Mouse (Mus musculus) 3134 (cell line): Measurements from ENCODE around the gene Syngap1.
"Not testable (repeated sequence)": the region's sequence is repeated elsewhere in the genome, so short reads cannot be mapped to it uniquely, and the experiment has no call there.

Experiments
- DNase-seq: peaks from one replicate; pipeline ENCODE4 v3.0.0-alpha.2; 2011; ENCODE audit warnings: low spot score; ENCODE audit not compliant: insufficient read length; ENCODE audit errors: extremely low read depth

Gene Syngap1

DNA sequence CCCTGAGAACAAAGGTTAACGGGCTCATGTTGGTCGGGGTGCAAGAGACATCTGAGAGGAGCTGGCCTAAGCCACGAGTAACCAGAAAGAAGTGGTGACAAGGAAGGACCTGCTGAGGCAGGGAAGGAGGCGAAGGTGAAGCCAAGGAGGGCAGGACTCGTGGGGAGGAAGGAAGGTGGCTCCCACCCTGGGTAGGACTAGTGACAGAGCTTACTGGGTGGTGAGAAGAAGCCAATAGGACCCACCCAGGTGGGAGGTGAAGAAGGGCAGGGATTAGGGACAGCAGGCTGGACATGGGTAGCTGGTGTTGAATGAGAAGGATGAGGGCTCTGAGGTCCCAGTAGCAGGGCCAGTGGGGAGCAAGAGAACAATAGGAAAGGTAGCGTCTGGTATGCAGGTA is 12.1 kb downstream of the Syngap1 start:
- DNase-seq, result no peak

- no peak for DNase-seq
Measured at GRCm38 (mm10) chr17:26953726-26954125, 12.7 kb downstream of the Syngap1 start.

- DNase-seq, result peak; percentile 64
Measured at GRCm38 (mm10) chr17:26956309-26956708, 15.3 kb downstream of the Syngap1 start.

DNA sequence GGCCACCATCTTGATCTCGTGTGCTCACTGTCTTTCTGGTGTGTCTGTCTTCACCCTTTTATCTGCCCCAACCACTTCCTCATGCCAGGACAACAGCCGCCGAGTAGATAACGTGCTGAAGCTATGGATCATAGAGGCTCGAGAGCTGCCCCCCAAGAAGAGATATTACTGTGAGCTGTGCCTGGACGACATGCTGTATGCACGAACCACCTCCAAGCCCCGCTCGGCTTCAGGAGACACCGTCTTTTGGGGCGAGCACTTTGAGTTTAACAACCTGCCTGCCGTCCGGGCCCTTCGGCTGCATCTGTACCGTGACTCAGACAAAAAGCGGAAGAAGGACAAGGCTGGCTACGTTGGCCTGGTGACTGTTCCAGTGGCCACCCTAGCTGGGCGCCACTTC is 15.8 kb downstream of the Syngap1 start:
- DNase-seq, result no peak

DNA sequence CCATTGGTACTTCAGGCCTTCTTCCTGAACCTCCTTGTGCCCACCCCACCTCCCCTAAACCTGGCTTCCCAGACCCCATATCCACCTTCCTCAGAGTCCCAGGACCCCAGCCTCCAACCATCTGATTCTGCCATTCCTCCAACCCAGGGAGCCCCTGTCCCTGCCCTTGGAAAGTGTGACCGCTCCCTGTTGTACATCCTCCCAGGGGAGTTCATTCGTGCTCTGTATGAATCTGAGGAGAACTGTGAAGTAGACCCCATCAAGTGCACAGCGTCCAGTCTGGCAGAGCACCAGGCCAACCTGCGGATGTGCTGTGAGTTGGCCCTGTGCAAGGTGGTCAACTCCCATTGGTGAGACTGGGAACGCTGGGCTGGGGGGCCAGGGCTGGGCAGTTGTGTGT is 16.8 kb downstream of the Syngap1 start:
- DNase-seq, result no peak

GRCm38 (mm10) chr17:26958880-26959279 is 17.8 kb downstream of the Syngap1 start:
- DNase-seq, result no peak

DNA sequence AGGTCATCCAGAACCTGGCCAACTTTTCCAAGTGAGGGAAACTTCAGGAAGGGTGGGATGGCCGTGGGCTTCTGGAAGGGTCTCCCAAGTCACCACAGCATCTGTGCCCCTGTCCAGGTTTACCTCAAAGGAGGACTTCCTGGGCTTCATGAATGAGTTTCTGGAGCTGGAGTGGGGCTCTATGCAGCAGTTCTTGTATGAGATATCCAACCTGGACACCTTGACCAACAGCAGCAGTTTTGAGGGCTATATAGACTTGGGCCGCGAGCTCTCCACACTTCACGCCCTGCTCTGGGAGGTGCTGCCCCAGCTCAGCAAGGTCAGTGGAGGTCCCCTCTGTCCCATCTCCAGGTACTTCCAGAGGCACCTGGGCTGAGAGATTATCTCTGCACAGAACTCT is 18.8 kb downstream of the Syngap1 start:
- DNase-seq, result no peak

- DNase-seq, result no peak
Measured at GRCm38 (mm10) chr17:26961572-26962240, 20.7 kb downstream of the Syngap1 start.

DNA sequence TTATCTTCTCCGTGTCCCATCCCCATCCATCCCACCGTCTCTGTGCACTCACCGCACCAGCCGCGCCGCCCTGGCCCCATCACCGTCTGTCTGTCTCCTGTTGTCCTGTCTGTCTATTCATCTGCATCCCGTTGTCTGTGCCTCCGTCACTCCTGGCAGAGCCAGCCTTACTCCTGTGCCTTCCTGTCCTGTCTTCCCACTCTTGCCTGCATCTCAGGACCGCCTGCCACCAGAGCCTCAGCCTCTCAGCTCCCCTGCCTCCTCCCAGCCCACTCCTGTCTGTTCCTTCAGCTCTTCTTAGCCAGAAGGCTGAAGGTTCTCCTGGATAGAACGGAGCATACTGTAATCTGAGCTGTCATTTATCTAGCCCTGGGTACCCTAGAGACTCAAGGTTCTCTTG is 25.9 kb downstream of the Syngap1 start:
- no peak for DNase-seq

DNA sequence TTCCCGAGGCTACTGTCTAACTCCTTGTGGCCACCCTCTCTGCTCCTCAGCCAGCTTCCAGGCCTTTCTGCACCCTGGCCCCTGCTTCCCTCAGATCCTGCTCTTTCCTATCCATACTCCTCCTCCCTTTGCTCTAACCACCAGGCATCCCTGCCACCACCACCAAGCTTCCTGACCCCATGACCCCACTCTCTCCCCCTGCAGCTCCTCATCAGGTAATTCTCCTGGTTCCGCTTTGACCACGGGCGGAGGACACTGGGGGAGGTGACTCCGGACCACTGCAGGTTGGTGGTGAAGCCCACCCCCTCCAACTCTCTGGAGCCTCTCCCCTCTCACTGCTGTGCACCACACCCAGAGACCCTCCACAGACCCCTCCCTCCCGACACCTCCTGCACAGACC is 26.4 kb downstream of the Syngap1 start:
- no peak for DNase-seq

DNA sequence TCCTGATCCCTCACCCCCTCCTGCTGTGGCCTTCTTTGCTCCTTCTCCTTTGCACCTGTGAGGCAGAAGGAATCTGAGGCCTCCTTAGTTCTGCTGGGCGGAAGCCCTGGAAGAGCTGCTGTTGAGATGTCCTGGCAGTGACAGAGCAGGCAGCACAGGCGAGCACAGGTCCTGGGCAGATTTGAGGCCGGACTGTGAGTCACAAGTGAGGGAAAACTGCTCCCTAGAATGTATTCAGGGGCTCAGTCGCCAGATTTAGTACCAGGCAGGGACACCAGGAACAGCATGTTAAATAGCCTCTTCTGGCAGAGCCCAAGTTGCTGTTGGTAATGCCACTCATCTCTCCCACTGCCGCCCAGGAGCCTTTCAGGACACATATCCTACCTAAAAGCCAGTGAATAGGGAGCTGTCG is 27.2 kb downstream of the Syngap1 start:
- no peak for DNase-seq

GRCm38 (mm10) chr17:26969257-26969656 is 28.2 kb downstream of the Syngap1 start:
- no peak for DNase-seq

- DNase-seq, result no peak
Measured at GRCm38 (mm10) chr17:26970221-26970620, 29.2 kb downstream of the Syngap1 start.

- no peak for DNase-seq
Measured at GRCm38 (mm10) chr17:26971247-26971905, 30.3 kb downstream of the Syngap1 start.

GRCm38 (mm10) chr17:26972107-26972506 is 31.1 kb downstream of the Syngap1 start:
- DNase-seq, result no peak

- peak; percentile 98 for DNase-seq
Measured at GRCm38 (mm10) chr17:26972703-26973574, 31.9 kb downstream of the Syngap1 start, which contains the start of gene Zbtb9. Gene Zbtb9 (plus strand): TSS chr17:26973167.

DNA sequence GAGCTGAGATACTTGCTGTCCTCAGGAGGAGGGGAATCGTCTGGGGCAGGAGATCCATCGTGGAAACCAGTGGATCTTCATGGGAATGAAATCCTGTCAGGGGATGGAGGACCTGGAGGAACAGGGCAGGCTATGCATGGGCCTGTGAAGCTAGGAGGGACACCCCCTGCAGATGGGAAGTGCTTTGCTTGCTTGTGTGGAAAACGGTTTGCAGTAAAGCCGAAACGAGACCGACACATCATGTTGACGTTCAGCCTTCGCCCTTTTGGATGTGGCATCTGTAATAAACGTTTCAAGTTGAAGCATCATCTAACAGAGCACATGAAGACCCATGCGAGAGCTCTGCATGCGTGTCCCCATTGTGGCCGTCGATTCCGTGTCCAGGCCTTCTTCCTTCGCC is 33.5 kb downstream of the Syngap1 start:
- no peak for DNase-seq

- DNase-seq, result no peak
Measured at GRCm38 (mm10) chr17:26975415-26975814, 34.4 kb downstream of the Syngap1 start.

DNA sequence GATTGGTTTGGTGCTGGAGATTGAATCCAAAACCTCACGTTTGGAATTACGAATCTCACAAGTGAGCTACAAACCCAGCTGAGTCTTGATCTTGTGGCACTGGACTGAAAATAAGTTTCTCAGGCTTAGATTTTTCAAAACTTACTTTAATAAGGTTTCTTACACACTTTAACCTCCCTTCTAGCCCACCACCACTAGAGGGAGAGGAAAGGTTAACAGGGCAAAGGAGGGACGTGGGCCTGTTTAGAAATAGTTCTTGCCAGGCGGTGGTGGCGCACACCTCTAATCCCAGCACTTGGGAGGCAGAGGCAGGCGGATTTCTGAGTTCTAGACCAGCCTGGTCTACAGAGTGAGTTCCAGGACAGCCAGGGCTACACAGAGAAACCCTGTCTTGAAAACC is 36.3 kb downstream of the Syngap1 start:
- not testable (repeated sequence) for DNase-seq

DNA sequence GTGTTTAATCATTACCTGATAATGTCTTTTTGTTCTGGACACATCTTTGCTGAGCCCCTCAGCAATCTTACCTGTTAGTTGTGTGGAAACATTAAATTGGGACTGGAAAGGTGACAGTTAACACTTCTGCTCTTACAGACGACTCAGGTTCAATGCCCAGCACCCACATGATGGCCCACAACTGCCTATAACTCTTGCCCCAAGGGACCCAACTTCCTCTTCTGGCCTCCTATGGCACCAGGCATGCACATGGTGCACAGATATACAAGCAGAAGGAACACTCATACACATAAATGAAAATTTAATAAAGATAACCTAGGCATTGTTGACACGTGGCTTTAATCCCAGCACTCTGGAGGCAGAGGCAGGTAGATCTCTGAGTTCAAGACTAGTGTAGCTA is 38.4 kb downstream of the Syngap1 start:
- no peak for DNase-seq

DNA sequence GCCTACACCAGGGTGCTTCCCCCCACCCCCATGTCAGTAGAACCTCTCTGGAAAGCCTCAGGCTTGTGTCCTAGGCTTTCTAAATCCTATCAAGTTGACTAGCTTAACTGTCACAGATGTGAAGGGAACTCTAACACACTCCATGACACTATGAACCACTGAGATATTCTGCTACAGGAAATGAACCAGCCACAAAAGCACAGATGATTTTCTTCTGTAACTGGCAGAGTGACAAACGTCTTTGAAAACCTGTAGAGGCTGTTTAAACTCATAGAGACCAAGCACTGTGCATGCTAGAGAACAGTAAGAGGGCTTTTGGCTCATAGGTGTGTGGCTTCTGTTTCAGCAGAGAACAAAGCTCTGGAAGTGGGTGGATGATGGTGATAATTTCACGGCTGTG is 40.0 kb downstream of the Syngap1 start:
- DNase-seq, result no peak
